Mouse (Mus musculus) heart, postnatal 10 days (tissue): ENCODE measurements at regions not wholly inside any gene's neighbourhood (a gene's known extent, or its start where the extent isn't known, plus 50 kb on each side); places are given as distances from the start of the nearest gene placed in this dataset.
A peak's percentile ranks its signal among the peaks of the same experiment; 100 is the strongest.

Experiments used
- DNase-seq, 2 experiments: peaks; one replicate each; pipeline ENCODE4 v3.0.0; 2021
- intact Hi-C: fragments of 180-260 bp; cut with DNase I; formaldehyde crosslinking; loops from one replicate; pipeline ENCODE4 v1.15.1; 2025

DNA sequence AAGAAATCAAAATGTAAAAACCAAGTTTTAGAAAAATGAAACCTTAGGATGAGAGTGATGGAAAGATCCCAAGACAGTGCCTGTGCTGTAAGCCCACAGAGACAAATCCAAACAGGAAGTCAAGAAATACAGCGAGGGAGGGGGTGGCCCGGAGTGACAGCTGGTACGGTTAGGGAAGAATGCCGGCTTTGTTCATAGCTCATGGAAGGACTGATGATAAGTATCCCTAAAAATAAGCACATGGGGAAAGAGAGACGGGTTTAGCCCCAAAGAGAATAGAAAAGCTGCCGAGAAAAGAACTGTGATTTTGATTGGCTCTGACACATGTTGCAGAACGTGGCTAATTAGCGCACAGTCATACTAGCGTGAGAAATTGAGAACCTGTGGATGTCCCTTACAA, 382.6 kb downstream of the Cd83 start:
- intact Hi-C loops, result no loop called here
- DNase-seq, result peak; percentile 47 to 52

GRCm38 (mm10) chr13:44168186-44168585, 383.6 kb downstream of the Cd83 start:
- peak in 1 of 2 experiments; percentile 41 for DNase-seq
- intact Hi-C loops, result no loop called here

GRCm38 (mm10) chr13:44171639-44172038, 387.1 kb downstream of the Cd83 start:
- intact Hi-C loops, result no loop called here
- no peak for DNase-seq

- no peak for DNase-seq
- intact Hi-C loops, result no loop called here
Measured at GRCm38 (mm10) chr13:44172701-44173100, 388.1 kb downstream of the Cd83 start.

DNA sequence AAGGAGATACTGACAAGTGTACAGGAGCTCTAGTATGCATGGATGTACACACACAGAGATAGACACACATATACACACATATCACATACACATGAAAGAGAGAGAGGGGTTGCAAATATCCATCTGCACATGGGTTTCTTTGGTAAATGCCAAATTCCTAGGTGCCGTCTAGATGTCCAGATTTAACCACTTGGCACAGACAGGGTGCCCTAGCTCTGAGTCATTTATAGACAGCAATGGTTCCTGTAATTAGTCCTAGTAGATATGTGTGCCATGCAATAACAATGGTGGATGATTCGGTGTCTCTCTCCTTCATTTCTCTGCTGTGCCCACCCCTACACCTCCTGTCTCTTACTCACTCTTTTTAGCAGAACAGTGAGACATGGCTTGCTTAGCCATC, 389.7 kb downstream of the Cd83 start:
- intact Hi-C loops, result no loop called here
- no peak for DNase-seq

DNA sequence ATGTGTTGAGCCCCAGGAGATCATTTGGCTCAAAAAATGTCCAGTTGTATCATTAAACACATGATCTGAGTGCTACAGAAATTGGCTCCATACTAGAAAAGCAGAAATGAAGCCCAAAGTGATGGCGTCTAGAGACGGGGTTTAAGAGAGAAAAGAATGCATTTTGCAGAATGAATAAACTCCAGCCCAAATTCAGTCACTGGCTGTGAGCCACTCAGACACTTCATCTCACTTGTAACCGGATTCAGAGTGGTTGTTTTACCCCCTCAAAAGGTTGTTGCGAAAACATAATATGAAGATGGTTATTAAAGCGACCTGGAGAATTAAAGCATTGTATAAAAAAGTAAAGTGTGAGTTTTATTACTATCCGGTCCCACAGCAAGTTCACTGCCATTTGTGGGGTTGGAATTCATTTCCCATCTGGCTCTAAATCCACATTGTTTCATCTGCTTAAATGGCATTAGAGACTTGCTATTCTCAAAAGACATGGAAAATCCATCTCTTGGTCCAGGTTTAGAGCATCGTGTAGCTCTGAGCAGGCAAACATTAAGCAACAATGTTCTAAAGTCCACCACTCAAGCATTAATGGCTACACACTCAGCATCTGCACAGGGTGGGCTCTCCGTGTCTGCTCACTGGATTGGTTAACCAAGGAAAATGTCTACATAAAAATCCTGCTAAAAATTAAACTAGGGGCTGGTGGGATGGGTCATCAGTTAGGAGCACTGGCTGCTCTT, 390.9 kb downstream of the Cd83 start:
- intact Hi-C loops, result no loop called here
- DNase-seq, result no peak

GRCm38 (mm10) chr13:44176121-44176520, 391.5 kb downstream of the Cd83 start:
- intact Hi-C loops, result no loop called here
- no peak for DNase-seq

- DNase-seq, result no peak
- intact Hi-C loops, result no loop called here
Measured at GRCm38 (mm10) chr13:44178006-44178405, 393.4 kb downstream of the Cd83 start.

DNA sequence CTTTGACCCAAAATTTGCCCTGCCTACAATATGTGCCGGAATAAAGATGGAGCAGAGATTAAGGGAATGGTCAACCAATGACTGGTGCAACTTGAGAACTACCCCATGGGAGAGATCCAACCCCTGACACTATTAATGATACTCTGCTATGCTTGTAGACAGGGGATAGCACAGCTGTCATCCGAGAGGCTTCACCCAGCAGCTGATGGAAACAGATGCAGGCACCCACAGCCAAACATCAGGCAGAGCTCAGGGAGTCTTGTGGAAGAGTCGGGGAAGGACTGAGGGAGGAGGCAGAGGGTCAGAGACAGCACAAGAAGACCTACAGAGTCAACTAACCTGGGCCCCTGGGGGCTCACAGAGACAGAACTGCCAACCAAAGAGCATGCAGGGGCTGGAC, 395.8 kb downstream of the Cd83 start:
- intact Hi-C loops, result no loop called here
- no peak for DNase-seq

- intact Hi-C loops, result no loop called here
- peak; percentile 34 to 41 for DNase-seq
Measured at GRCm38 (mm10) chr13:44182544-44183191, 398.1 kb downstream of the Cd83 start.

- intact Hi-C loops, result no loop called here
- DNase-seq, result no peak
Measured at GRCm38 (mm10) chr13:44195365-44195764, 410.8 kb downstream of the Cd83 start.

DNA sequence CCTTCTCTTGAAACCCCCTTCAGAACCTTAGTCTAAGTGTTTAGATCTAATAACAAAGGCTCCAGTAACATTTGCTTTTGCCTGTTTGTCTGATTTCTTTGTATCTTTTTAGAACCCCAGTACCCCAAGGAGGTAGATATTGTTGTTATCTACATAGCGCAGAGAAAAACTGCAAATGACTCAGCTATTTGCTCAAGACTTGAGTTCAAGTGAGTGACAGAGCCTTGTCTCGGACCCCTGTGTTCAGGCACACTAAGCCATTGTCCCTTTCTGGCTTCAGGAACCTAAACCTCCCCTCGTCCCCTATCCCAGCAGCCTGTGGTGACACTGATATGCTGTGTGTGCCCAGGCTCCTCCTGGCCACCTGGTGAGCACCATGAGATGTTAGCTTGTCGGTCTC, 421.5 kb downstream of the Cd83 start:
- intact Hi-C loops, result no loop called here
- no peak for DNase-seq

- intact Hi-C loops, result no loop called here
- no peak for DNase-seq
Measured at GRCm38 (mm10) chr13:44206448-44206847, 421.9 kb downstream of the Cd83 start.

DNA sequence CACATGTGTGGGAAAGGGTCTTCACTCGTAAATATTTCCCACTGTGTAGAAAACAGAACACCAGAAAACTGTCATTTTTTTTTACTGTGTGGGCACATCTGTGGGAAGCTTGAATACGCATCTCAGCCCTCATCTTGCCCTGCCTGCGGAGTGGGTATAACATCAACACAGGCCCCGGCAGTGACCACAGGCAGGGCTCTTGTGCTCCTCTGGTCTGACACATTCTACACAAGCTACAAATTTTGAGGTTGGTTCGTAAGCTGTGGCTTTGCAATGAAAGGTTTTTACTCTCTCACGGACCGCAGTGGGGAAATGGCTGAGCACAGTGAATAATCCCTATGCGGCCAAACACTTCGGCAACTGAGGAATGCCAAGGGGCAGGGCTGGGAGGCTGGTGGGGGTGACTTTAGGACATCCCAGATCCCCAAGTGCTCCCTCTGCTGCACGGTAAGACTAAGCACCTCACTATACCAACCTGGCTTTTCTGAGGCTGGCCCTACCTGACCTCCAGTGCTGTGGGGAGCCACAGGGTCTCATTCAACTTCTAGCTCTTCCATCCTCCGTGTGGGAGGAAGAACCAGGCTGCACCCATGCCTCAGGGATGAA, 422.9 kb downstream of the Cd83 start:
- intact Hi-C loops, result no loop called here
- no peak for DNase-seq

- intact Hi-C loops, result no loop called here
- no peak for DNase-seq
Measured at GRCm38 (mm10) chr13:44209036-44209435, 424.5 kb downstream of the Cd83 start.

DNA sequence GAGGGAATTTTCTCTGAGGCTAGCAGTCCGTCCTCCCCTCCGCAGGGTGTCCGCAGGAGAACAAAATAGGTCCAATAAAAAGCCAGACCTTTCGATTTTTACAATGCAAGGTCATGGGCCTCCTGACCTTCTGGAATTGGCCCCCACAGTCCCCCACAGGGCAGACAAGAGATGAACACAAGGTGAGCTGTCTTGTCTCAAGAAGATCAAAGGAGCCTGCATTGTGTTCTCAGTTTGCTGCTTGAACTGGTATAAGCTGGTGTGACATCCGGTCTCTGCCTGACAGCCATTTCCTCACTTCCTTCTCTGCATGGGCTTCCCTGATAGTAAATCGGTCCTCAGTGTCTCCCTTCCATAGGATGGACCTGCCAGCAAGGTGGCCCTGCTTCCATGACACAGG, 425.5 kb downstream of the Cd83 start:
- no peak for DNase-seq
- intact Hi-C loops, result no loop called here

DNA sequence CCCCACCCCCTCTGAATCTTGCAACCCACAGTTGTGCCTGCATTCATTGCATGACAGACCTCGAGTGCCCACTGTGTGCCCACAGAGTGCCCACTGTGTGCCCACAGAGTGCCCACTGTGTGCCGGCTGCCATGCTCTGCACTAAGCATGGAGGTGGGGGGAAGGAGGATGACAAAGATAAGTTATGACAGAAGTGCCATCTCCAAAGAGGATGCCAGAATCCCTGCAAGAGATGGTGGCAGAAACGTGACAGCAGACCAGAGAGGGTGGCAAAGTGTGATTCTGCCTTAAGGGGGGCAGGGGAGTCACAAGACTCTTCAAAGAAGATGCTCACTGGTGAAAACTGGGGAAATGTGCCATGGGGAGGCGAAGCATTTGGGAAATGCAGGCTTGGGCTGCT, 427.8 kb downstream of the Cd83 start:
- intact Hi-C loops, result no loop called here
- no peak for DNase-seq

DNA sequence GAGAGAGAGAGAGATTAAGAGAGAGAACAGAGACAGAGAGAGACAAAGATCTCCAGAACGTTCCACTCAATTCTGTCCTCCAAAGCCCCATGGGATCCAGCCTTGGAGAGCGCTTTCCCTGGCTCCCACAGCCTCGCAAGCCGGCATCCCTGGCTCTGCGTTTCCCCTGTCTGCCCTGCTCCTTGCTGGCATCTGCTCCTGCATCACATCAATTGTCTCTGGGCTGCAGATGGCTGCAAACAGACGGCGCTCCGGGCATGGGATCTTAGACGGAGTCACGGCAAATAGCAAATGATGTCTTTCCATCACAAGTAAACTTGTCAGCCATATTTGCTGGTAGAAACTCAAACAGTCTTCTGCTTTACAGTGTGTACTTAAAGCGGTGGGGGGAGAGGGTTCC, 428.4 kb downstream of the Cd83 start:
- no peak for DNase-seq
- intact Hi-C loops, result no loop called here

- no peak for DNase-seq
- intact Hi-C loops, result no loop called here
Measured at GRCm38 (mm10) chr13:44218266-44218665, 433.7 kb downstream of the Cd83 start.

- intact Hi-C loops, result no loop called here
- DNase-seq, result peak; percentile 44 to 48
Measured at GRCm38 (mm10) chr13:44221721-44222120, 437.1 kb downstream of the Cd83 start.

GRCm38 (mm10) chr13:44222335-44222734, 437.8 kb downstream of the Cd83 start:
- peak; percentile 82 to 87 for DNase-seq
- intact Hi-C loops, result no loop called here
